ENCODE assay signal across 20 mouse cellular contexts in the genomic region with DNA sequence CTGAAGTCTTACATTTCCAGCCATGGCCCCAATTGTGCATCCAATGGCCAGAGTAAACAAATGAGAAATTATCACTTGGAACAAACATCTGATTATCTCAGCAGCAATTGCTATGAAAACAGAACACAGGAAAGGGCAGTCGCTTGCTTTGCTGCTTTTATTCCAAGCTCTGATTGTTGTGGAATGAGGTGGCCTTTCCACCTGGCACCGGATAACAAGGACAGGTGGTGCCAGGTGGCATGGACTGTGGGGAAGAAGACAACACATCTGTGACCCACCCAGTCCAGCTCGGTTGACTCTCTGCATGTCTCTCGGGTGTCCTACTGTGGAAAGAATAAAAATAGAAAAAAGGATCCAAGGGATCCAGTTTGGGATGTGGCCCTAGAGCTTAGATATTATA.
A peak's percentile ranks its signal among the peaks of the same experiment; 100 is the strongest.
DNase-seq lines count a peak whose midpoint lies in the region; TF ChIP-seq lines count a peak whose summit lies in the region.
"Had no signal": no experiment of that assay in that cellular context is flagged by ENCODE, and none has a peak within 500 bp of the region (broad histone marks: within the 10 kb centered on the region; RNA-seq: fewer than 3 reads in every experiment).

No protein-coding gene starts in this region.

- no peaks in the 10 kb centered on the region for H3K27me3 ChIP-seq in cerebellum, adult 2 months (ENCODE audit: control insufficient read depth, insufficient read depth, low read length)
- H3K27me3 ChIP-seq: forebrain, embryonic 13.5 days; heart, embryonic 13.5 days; hindbrain, embryonic 13.5 days; intestine, embryonic 15.5 days; Patski had no signal

- intact Hi-C loops in left cerebral cortex, postnatal 4 days (cut with DNase I) = no loop called here
- intact Hi-C loops in left cerebral cortex, adult 2 months (cut with DNase I) = no loop called here
- intact Hi-C loops in heart, postnatal 10 days (cut with DNase I) = no loop called here

- no peak for TF ChIP-seq POLR2A in cerebellum, adult 2 months (IDR thresholded peaks at IDR 0.05; ENCODE audit: borderline replicate concordance, insufficient read depth, low read length)

- peak; percentile 53 for DNase-seq in left cerebral cortex, postnatal 4 days
- DNase-seq in left cerebral cortex, adult 2 months (ENCODE audit: extremely low spot score in 1 of 2, low spot score in 2 of 2) = no peak
- peak; percentile 91 to 99 for DNase-seq in cerebellum, adult 2 months
- peak; percentile 82 to 87 for DNase-seq in cerebellum, postnatal 10 days
- DNase-seq in testis, postnatal 14 days (ENCODE audit: low spot score) = no peak
- DNase-seq in lung, postnatal 36 days = no peak
- DNase-seq in right cerebral cortex, postnatal 4 days = no peak
- no peak for DNase-seq in heart, postnatal 10 days
- DNase-seq: adrenal gland, postnatal 14 days; gastrocnemius, adult 2 months; gastrocnemius, postnatal 36 days; heart, adult 11 months; heart, postnatal 4 days; kidney, adult 18-20 months had no signal

- no peak overlapping the region for H3K4me3 ChIP-seq in left cerebral cortex, adult 2 months
- H3K4me3 ChIP-seq in cerebellum, adult 2 months (replicated peaks; ENCODE audit: insufficient read depth, low read depth, low read length) = no peak overlapping the region
- H3K4me3 ChIP-seq: embryonic facial prominence, embryonic 10.5 days; forebrain, embryonic 13.5 days; gastrocnemius, adult 2 months; heart, embryonic 13.5 days; hindbrain, embryonic 13.5 days; intestine, embryonic 15.5 days had no signal

- peaks cover 8% of the 10 kb centered on the region; the same call in 1 of the 2 replicates for H3K4me1 ChIP-seq in cerebellum, adult 2 months (ENCODE audit: control insufficient read depth, insufficient read depth, low read length)
- H3K4me1 ChIP-seq: embryonic facial prominence, embryonic 10.5 days; forebrain, embryonic 13.5 days; heart, embryonic 13.5 days; hindbrain, embryonic 13.5 days; intestine, embryonic 15.5 days had no signal

- WGBS in cerebellum, adult 2 months = 6% methylated on average over 4 of the region's 4 CpGs

- no peak for TF ChIP-seq CTCF in left cerebral cortex, adult 2 months (IDR thresholded peaks at IDR 0.05)
- TF ChIP-seq CTCF in cerebellum, adult 2 months (IDR thresholded peaks at IDR 0.05; ENCODE audit: borderline replicate concordance, insufficient read depth, low read depth, low read length) = no peak

- H3K27ac ChIP-seq in left cerebral cortex, adult 2 months = no peak overlapping the region
- H3K27ac ChIP-seq in cerebellum, adult 2 months (ENCODE audit: insufficient read depth, low read length) = peak overlapping the region; percentile 90; the same call in 1 of the 2 replicates
- H3K27ac ChIP-seq: embryonic facial prominence, embryonic 10.5 days; forebrain, embryonic 13.5 days; gastrocnemius, adult 2 months; heart, embryonic 13.5 days; hindbrain, embryonic 13.5 days; intestine, embryonic 15.5 days had no signal

Comparison
In these comparisons a context has a peak if more than half of its experiments do, and no peak if none do; other contexts are left out.
1. DNase-seq: peak in left cerebral cortex, postnatal 4 days (single experiment), cerebellum, adult 2 months (2 of 2) and cerebellum, postnatal 10 days (2 of 2); none in left cerebral cortex, adult 2 months (0 of 2), testis, postnatal 14 days (single experiment), lung, postnatal 36 days (single experiment), right cerebral cortex, postnatal 4 days (single experiment) and heart, postnatal 10 days (0 of 2).